7 mouse cellular contexts compared by ENCODE assay signal in the genomic region with DNA sequence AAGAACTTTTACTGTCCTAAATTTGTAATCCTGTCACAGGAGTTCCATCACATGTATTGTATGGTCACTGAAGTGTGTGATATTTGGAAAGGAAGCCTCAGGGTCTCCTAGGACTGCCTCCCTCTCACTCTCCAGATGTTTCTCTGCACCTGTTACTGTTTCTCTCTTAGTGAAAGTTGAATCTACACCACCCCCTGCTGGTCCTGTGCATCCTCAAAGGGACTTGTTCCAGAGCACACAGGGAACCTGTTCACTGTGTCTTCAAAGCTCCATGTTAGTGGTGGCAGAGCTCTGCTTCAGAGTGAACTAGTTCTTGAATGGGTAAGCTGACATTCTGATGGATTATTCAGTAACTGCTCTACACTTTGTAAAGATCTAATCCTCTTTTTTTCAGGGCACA.
A peak's percentile ranks its signal among the peaks of the same experiment; 100 is the strongest.
DNase-seq lines count a peak whose midpoint lies in the region.
"Not testable (repeated sequence)": the region's sequence is repeated elsewhere in the genome, so short reads cannot be mapped to it uniquely, and the experiment has no call there.

No protein-coding gene starts in this region.

- not testable (repeated sequence) for H3K27me3 ChIP-seq in splenic B cell, adult 2 months (ENCODE audit: control insufficient read depth, insufficient read depth, low read length, poor library complexity, severe bottlenecking)

- H3K36me3 ChIP-seq in splenic B cell, adult 2 months (ENCODE audit: control insufficient read depth, insufficient read depth, low read length, poor library complexity, severe bottlenecking), result not testable (repeated sequence)

- peak; percentile 23 to 29 for DNase-seq in B cell, adult 2 months
- DNase-seq in CD8-positive naive resting alpha-beta T cell, adult 2 months (ENCODE audit: low read depth in 2 of 2, low spot score in 2 of 2), result peak; percentile 19 to 50
- peak; percentile 39 for DNase-seq in induced T-regulatory cell, adult 2 months (ENCODE audit: low read depth)
- DNase-seq in naive thymus-derived CD4-positive, alpha-beta T cell, adult 2 months (ENCODE audit: low read depth), result peak; percentile 50
- peak; percentile 38 for DNase-seq in splenic B cell, adult 2 months (ENCODE audit: low read depth, low spot score)
- DNase-seq in thymus, postnatal 0 days (ENCODE audit: low spot score), result peak; percentile 21
- DNase-seq in thymus, postnatal 25 days, result peak; percentile 62

Comparison
In these comparisons a context has a peak if more than half of its experiments do, and no peak if none do; other contexts are left out.
1. Peak in every context shown above with its lines: DNase-seq.